Comparison of ENCODE assay signal across 27 mouse cellular contexts in the genomic region with DNA sequence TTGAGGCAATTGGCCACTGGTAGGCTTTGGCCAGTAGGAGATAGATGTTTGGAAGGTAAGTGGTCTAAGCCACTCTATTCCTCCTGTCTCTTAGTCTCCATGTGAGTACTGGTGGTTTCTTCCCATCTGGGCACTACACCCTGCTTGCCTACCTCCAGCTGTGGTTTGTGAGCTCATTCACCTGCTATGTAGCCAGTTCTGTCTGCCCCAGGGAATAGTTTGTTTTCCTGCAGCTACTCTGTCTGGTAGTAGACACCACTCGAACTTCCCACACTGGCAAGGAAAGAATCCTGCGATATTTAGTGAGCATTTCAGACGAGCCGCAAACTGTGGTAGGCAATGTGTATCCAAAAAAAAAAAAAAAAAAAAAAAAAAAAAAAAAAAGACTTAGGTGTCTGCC.
"Had no signal": no experiment of that assay in that cellular context is flagged by ENCODE, and none has a peak within 500 bp of the region (broad histone marks: within the 10 kb centered on the region; RNA-seq: fewer than 3 reads in every experiment).

No protein-coding gene starts in this region.

- H3K4me2 ChIP-seq: heart, embryonic 11.5 days; heart, embryonic 13.5 days; heart, embryonic 15.5 days; hindbrain, embryonic 13.5 days; hindbrain, embryonic 15.5 days; kidney, embryonic 15.5 days; limb, embryonic 13.5 days; limb, embryonic 15.5 days; liver, embryonic 12.5 days had no signal

- H3K4me3 ChIP-seq: heart, adult 2 months; heart, embryonic 13.5 days; heart, embryonic 15.5 days; hindbrain, embryonic 13.5 days; hindbrain, embryonic 15.5 days; kidney, embryonic 15.5 days; limb, embryonic 13.5 days; limb, embryonic 15.5 days; liver, embryonic 12.5 days had no signal

- H3K4me1 ChIP-seq: hindbrain, embryonic 13.5 days; hindbrain, embryonic 15.5 days; kidney, embryonic 15.5 days; limb, embryonic 13.5 days; limb, embryonic 15.5 days; liver, embryonic 12.5 days had no signal

- ATAC-seq: hindbrain, postnatal 0 days; intestine, embryonic 16.5 days; liver, embryonic 12.5 days had no signal

- H3K9me3 ChIP-seq: heart, embryonic 15.5 days; hindbrain, embryonic 13.5 days; hindbrain, embryonic 15.5 days; kidney, embryonic 15.5 days; limb, embryonic 13.5 days; limb, embryonic 15.5 days; liver, embryonic 12.5 days had no signal

- H3K36me3 ChIP-seq: heart, embryonic 13.5 days; heart, embryonic 15.5 days; hindbrain, embryonic 13.5 days; hindbrain, embryonic 15.5 days; kidney, embryonic 15.5 days; limb, embryonic 13.5 days; limb, embryonic 15.5 days; liver, embryonic 12.5 days had no signal

- H3K27me3 ChIP-seq: heart, embryonic 13.5 days; heart, embryonic 15.5 days; hindbrain, embryonic 13.5 days; hindbrain, embryonic 15.5 days; kidney, embryonic 15.5 days; limb, embryonic 13.5 days; limb, embryonic 15.5 days; liver, embryonic 12.5 days had no signal

- H3K27ac ChIP-seq: heart, adult 2 months; heart, embryonic 13.5 days; heart, embryonic 15.5 days; hindbrain, embryonic 13.5 days; hindbrain, embryonic 15.5 days; hindbrain, postnatal 0 days; kidney, embryonic 15.5 days; kidney, postnatal 0 days; limb, embryonic 13.5 days; limb, embryonic 15.5 days; liver, embryonic 12.5 days; liver, embryonic 14.5 days had no signal

- DNase-seq: gastrocnemius, postnatal 14 days; gastrocnemius, postnatal 36 days; heart, adult 11 months; heart, adult 2 months; heart, postnatal 14 days; heart, postnatal 36 days; kidney, adult 11 months; kidney, adult 2 months; kidney, adult 9 months; kidney, postnatal 14 days; kidney, postnatal 36 days; layer of hippocampus, adult 9-11 months; layer of hippocampus, postnatal 36 days; left cerebral cortex, postnatal 4 days had no signal

- H3K9ac ChIP-seq: heart, embryonic 13.5 days; heart, embryonic 15.5 days; hindbrain, embryonic 13.5 days; hindbrain, embryonic 15.5 days; kidney, embryonic 15.5 days; limb, embryonic 13.5 days; limb, embryonic 15.5 days; liver, embryonic 12.5 days; liver, embryonic 14.5 days had no signal
